Comparison of ENCODE assay signal across 9 mouse cellular contexts in the genomic region with DNA sequence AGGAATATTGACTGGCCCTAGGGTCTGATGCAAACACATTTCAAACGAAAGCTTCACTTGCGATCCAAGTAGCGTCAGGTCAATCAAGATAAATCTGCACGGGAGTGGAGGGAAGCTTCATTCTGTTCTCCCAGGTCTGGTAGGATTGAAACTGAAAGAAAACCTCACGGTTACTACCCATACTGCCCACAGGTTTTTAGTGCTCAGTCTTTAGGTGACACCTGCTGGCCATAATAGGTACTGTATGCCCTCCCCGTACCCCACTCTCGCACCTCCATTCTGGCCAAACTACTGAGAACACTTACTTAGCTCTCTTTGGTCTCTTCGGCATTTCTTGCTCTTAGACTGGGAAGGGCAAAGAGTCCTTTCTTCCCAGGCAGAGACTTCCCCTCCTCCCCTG. TPM values are rescaled to one million over a fixed set of nuclear protein-coding genes. Genes with fewer than 3 reads are reported as not detected.
A peak's percentile ranks its signal among the peaks of the same experiment; 100 is the strongest.
DNase-seq lines count a peak whose midpoint lies in the region; ATAC-seq and TF ChIP-seq lines count a peak whose summit lies in the region.
"Had no signal": no experiment of that assay in that cellular context is flagged by ENCODE, and none has a peak within 500 bp of the region (broad histone marks: within the 10 kb centered on the region; RNA-seq: fewer than 3 reads in every experiment).

No protein-coding gene starts in this region.

- peaks cover 7% of the 10 kb centered on the region; the same call in 1 of the 2 replicates for H3K27me3 ChIP-seq in G1E (ENCODE audit: insufficient read depth, low read length)
- peaks cover 30% of the 10 kb centered on the region for H3K27me3 ChIP-seq in heart, embryonic 13.5 days (replicated peaks)
- H3K27me3 ChIP-seq: hindbrain, embryonic 15.5 days had no signal

- H3K36me3 ChIP-seq in G1E (replicated peaks) (no peaks in the 10 kb centered on the region), macrophage (ENCODE audit: inconsistent target) (no peaks in the 10 kb centered on the region)
- H3K36me3 ChIP-seq in heart, embryonic 13.5 days: no peaks in the 10 kb centered on the region
- H3K36me3 ChIP-seq: hindbrain, embryonic 15.5 days had no signal

- H3K79me2 ChIP-seq in macrophage (ENCODE audit: inconsistent target): no peaks in the 10 kb centered on the region

- WGBS in heart, embryonic 13.5 days: 18% methylated on average over 8 of the region's 8 CpGs
- 7% methylated on average over 8 of the region's 8 CpGs for WGBS in large intestine, adult 2 months
- 4% methylated on average over 8 of the region's 8 CpGs for WGBS in macrophage (ENCODE audit: missing documents)

- no peaks in the 10 kb centered on the region for H3K9me3 ChIP-seq in G1E (replicated peaks)
- no peaks in the 10 kb centered on the region for H3K9me3 ChIP-seq in heart, embryonic 13.5 days
- H3K9me3 ChIP-seq: hindbrain, embryonic 15.5 days had no signal

- peak overlapping the region; percentile 37; the same call in 1 of the 2 replicates for H3K9ac ChIP-seq in heart, embryonic 13.5 days
- H3K9ac ChIP-seq: hindbrain, embryonic 15.5 days had no signal

- ATAC-seq in G1E (ENCODE audit: extremely low read depth, insufficient number of reproducible peaks, low FRiP score, poor library complexity, severe bottlenecking): 0 out of 2 replicates have a peak, but pooled peaks have one; percentile 15
- no peak for ATAC-seq in heart, embryonic 13.5 days (ENCODE audit: extremely low read depth, insufficient number of reproducible peaks, low FRiP score, low TSS enrichment)

- peaks cover 6% of the 10 kb centered on the region for H3K4me1 ChIP-seq in G1E (ENCODE audit: insufficient read depth, low read depth, low read length)
- H3K4me1 ChIP-seq in heart, embryonic 13.5 days: no peaks in the 10 kb centered on the region

- H3K4me2 ChIP-seq in heart, embryonic 13.5 days: peak overlapping the region; percentile 56
- H3K4me2 ChIP-seq: hindbrain, embryonic 15.5 days had no signal

- peak; percentile 51 for TF ChIP-seq CTCF in G1E (IDR thresholded peaks at IDR 0.05; ENCODE audit: low read depth, low read length)

- no peak overlapping the region for H3K27ac ChIP-seq in heart, embryonic 13.5 days (replicated peaks)
- no peak overlapping the region for H3K27ac ChIP-seq in macrophage
- H3K27ac ChIP-seq: hindbrain, embryonic 15.5 days had no signal

- DNase-seq in left cerebral cortex, adult 18-20 months (ENCODE audit: low spot score in 2 of 2): peak; percentile 54 to 63
- no peak for DNase-seq in left cerebral cortex, adult 11 months (ENCODE audit: low spot score)
- DNase-seq in G1E (ENCODE audit: low spot score): peak; percentile 41
- DNase-seq in cerebellum, adult 18-20 months: peak; percentile 75 to 80
- peak; percentile 36 for DNase-seq in large intestine, adult 2 months (ENCODE audit: low read depth, low spot score)
- DNase-seq in testis, postnatal 10 days (ENCODE audit: low spot score): peak; percentile 75

- H3K4me3 ChIP-seq in G1E (ENCODE audit: low read depth, low read length) (no peak overlapping the region; the same call in 1 of the 2 replicates), macrophage (ENCODE audit: inconsistent target) (peak overlapping the region; percentile 22)
- peak overlapping the region; percentile 36 for H3K4me3 ChIP-seq in heart, embryonic 13.5 days
- H3K4me3 ChIP-seq: hindbrain, embryonic 15.5 days had no signal

RNA-seq across cellular contexts. Expression of a gene that starts 9.2 kb away (rescaled TPM):
- 10 to 100 TPM; 47.7 to 48.3 TPM for total RNA-seq in left cerebral cortex, adult 18-20 months (2021)
- total RNA-seq in G1E (2014; fragmentation: Nextera tagmentation) (not detected in 2 replicates), G1E (2017) (under 0.01 and 0.22 TPM in 2 replicates)
- polyA plus RNA-seq in G1E (2012) (not detected in 2 replicates), macrophage (2018) (0.09 TPM in 1 of 3 replicates, not detected in the others)
- 0.07 and 0.22 TPM in 2 replicates for polyA plus RNA-seq in heart, embryonic 13.5 days (2015; fragmentation: Nextera tagmentation; extraction: Ambion mirVana)
- 0.38 and 0.47 TPM in 2 replicates for polyA plus RNA-seq in large intestine, adult 2 months (2012; rRNA removed)
- total RNA-seq in macrophage (2018; cell fraction: chromatin; rRNA removed): 1 to 10 TPM in 1 of 26 experiments, under 1 TPM in 5, not detected in 20; 0.13 to 1.1 (median 0.55) TPM
- total RNA-seq in macrophage (2018; cell fraction: cytosol; rRNA removed): under 1 TPM in 24 of 26 experiments, not detected in 2; 0.03 to 0.80 (median 0.10) TPM
- 1 to 10 TPM in 3 of 26 experiments, under 1 TPM in 12, not detected in 11; 0.10 to 1.5 (median 0.44) TPM for total RNA-seq in macrophage (2018; cell fraction: nucleus; rRNA removed)

RNA-seq across cellular contexts. Expression of a gene that starts 17.8 kb away (rescaled TPM):
- 1 to 10 TPM; 8.0 to 8.2 TPM for total RNA-seq in left cerebral cortex, adult 18-20 months (2021)
- not detected in 2 replicates for total RNA-seq in G1E (2014; fragmentation: Nextera tagmentation)
- 0.38 TPM in 1 of 2 replicates, not detected in the other for total RNA-seq in G1E (2017)
- polyA plus RNA-seq in G1E (2012): not detected in 2 replicates
- polyA plus RNA-seq in heart, embryonic 13.5 days (2015; fragmentation: Nextera tagmentation; extraction: Ambion mirVana): 1.1 and 1.2 TPM in 2 replicates
- polyA plus RNA-seq in large intestine, adult 2 months (2012; rRNA removed): 2.9 and 4.0 TPM in 2 replicates
- 1 to 10 TPM in 4 of 26 experiments, under 1 TPM in 2, not detected in 20; 0.95 to 2.1 (median 1.2) TPM for total RNA-seq in macrophage (2018; cell fraction: chromatin; rRNA removed)
- total RNA-seq in macrophage (2018; cell fraction: cytosol; rRNA removed): 1 to 10 TPM in 11 of 26 experiments, under 1 TPM in 14, not detected in 1; 0.37 to 2.3 (median 0.93) TPM
- under 1 TPM in 2 of 26 experiments, not detected in 24; 0.34 to 0.59 TPM for total RNA-seq in macrophage (2018; cell fraction: nucleus; rRNA removed)
- 0.93 to 14.6 TPM (median 1.8 TPM) in 3 replicates for polyA plus RNA-seq in macrophage (2018)

RNA-seq across cellular contexts. Expression of a gene that starts 47.3 kb away (rescaled TPM):
- total RNA-seq in left cerebral cortex, adult 18-20 months (2021): 100 to 1,000 TPM in 1 of 2 experiments, 10 to 100 TPM in 1; 96.2 to 132 TPM
- total RNA-seq in G1E (2014; fragmentation: Nextera tagmentation): not detected in 2 replicates
- total RNA-seq in G1E (2017): 0.06 and 0.16 TPM in 2 replicates
- polyA plus RNA-seq in G1E (2012): not detected in 2 replicates
- 40.3 and 42.0 TPM in 2 replicates for polyA plus RNA-seq in heart, embryonic 13.5 days (2015; fragmentation: Nextera tagmentation; extraction: Ambion mirVana)
- 42.1 and 49.6 TPM in 2 replicates for polyA plus RNA-seq in large intestine, adult 2 months (2012; rRNA removed)
- 1 to 10 TPM in 1 of 26 experiments, not detected in 25; 2.6 TPM for total RNA-seq in macrophage (2018; cell fraction: chromatin; rRNA removed)
- total RNA-seq in macrophage (2018; cell fraction: cytosol; rRNA removed): not detected
- total RNA-seq in macrophage (2018; cell fraction: nucleus; rRNA removed): not detected
- polyA plus RNA-seq in macrophage (2018): not detected in 3 replicates

Comparison
In these comparisons a context has a peak if more than half of its experiments do, and no peak if none do; other contexts are left out.
1. RNA of a gene that starts 47.3 kb away (polyA plus RNA-seq): 42.1 to 49.6 TPM in large intestine, adult 2 months and 40.3 to 42.0 TPM in heart, embryonic 13.5 days; not detected in G1E and not detected in macrophage; every median in the first group is over 10 times any median in the second.